Mouse (Mus musculus): ENCODE measurements around the gene Pole. TPM values are rescaled to one million over a fixed set of nuclear protein-coding genes. Genes with fewer than 3 reads are reported as not detected.

Gene Pole
- polyA plus RNA-seq, 1 experiment: 5.7 TPM

DNA sequence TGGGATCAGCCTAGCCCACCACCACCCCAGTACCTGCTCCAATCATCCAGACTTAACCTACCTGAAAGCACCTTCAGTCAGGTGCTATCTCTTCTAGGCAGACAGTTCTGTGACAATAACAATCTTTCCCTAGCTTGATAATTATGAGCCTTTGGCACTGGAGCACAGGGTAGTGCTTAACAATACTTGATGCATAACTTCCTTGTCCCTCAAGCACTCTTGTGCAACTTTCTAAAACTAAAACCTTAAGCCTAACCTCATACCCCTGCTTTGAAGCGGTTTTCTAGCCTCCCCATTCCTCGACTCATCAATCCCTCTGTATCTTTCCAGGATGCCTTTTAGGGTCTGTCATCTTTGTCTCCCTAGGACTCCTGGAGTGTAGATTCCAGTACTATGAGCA, 11.3 kb upstream of the Pole start:
- TF ChIP-seq CTCF (IDR thresholded peaks at IDR 0.05; ENCODE audit: extremely low read depth, insufficient read length, insufficient replicate concordance, low read depth, low read length) (no peak), POLR2A (IDR thresholded peaks at IDR 0.05; ENCODE audit: low read depth, low read length) (no peak)
- Histone ChIP-seq H3K27me3 (ENCODE audit: control insufficient read depth, insufficient read depth, low read length) (no peaks in the 10 kb centered on the region), H3K27ac (ENCODE audit: insufficient read depth, low read depth, low read length) (no peak overlapping the region), H3K36me3 (ENCODE audit: control insufficient read depth, insufficient read depth, low read length) (no peaks in the 10 kb centered on the region), H3K4me1 (ENCODE audit: control insufficient read depth, insufficient read depth, insufficient read length, low read length) (no peaks in the 10 kb centered on the region), H3K4me3 (ENCODE audit: low read depth, low read length) (no peak overlapping the region)
- WGBS: 70% methylated on average over 2 of the region's 2 CpGs

DNA sequence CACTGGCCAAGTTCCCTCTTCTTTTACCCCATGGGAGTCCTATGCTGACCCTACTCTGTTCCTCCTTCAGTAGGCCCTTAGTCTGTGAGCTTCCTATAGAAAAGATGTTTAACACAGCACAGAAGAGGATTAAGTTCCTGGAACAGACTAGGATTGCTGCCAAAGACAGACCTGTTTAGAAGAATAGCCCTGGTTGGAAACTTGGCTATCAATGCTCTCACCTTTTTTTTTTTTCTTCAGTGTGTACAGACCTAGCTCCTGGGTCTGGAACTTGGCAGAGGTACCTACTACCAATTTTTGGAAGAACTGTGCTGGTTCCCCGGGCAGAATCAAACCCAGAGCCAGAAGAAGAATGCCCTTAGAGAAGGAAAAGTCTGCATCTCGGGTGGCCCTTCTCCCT, 9.7 kb upstream of the Pole start:
- TF ChIP-seq CTCF (IDR thresholded peaks at IDR 0.05; ENCODE audit: extremely low read depth, insufficient read length, insufficient replicate concordance, low read depth, low read length): no peak
- TF ChIP-seq POLR2A (IDR thresholded peaks at IDR 0.05; ENCODE audit: low read depth, low read length): no peak
- Histone ChIP-seq H3K36me3 (ENCODE audit: control insufficient read depth, insufficient read depth, low read length) (no peaks in the 10 kb centered on the region), H3K4me3 (ENCODE audit: low read depth, low read length) (no peak overlapping the region), H3K27me3 (ENCODE audit: control insufficient read depth, insufficient read depth, low read length) (no peaks in the 10 kb centered on the region), H3K4me1 (ENCODE audit: control insufficient read depth, insufficient read depth, insufficient read length, low read length) (no peaks in the 10 kb centered on the region), H3K27ac (ENCODE audit: insufficient read depth, low read depth, low read length) (no peak overlapping the region)
- WGBS: 80% methylated on average over 2 of the region's 2 CpGs

- WGBS: 94% methylated on average over 1 of the region's 1 CpGs
- no peaks in the 10 kb centered on the region for H3K4me1 ChIP-seq (ENCODE audit: control insufficient read depth, insufficient read depth, insufficient read length, low read length)
- no peaks in the 10 kb centered on the region for H3K36me3 ChIP-seq (ENCODE audit: control insufficient read depth, insufficient read depth, low read length)
- H3K27me3 ChIP-seq (ENCODE audit: control insufficient read depth, insufficient read depth, low read length): no peaks in the 10 kb centered on the region
- no peak overlapping the region for H3K4me3 ChIP-seq (ENCODE audit: low read depth, low read length)
- TF ChIP-seq CTCF (IDR thresholded peaks at IDR 0.05; ENCODE audit: extremely low read depth, insufficient read length, insufficient replicate concordance, low read depth, low read length): no peak
- TF ChIP-seq POLR2A (IDR thresholded peaks at IDR 0.05; ENCODE audit: low read depth, low read length): no peak
- no peak overlapping the region for H3K27ac ChIP-seq (ENCODE audit: insufficient read depth, low read depth, low read length)
These were observed 9.2 kb upstream of the Pole start for GRCm38 (mm10) chr5:110276910-110277309.

- TF ChIP-seq POLR2A (IDR thresholded peaks at IDR 0.05; ENCODE audit: low read depth, low read length): no peak
- no peak for TF ChIP-seq CTCF (IDR thresholded peaks at IDR 0.05; ENCODE audit: extremely low read depth, insufficient read length, insufficient replicate concordance, low read depth, low read length)
- Histone ChIP-seq H3K4me3 (ENCODE audit: low read depth, low read length) (no peak overlapping the region), H3K27ac (ENCODE audit: insufficient read depth, low read depth, low read length) (no peak overlapping the region), H3K4me1 (ENCODE audit: control insufficient read depth, insufficient read depth, insufficient read length, low read length) (no peaks in the 10 kb centered on the region; the same call in 1 of the 2 replicates), H3K36me3 (ENCODE audit: control insufficient read depth, insufficient read depth, low read length) (no peaks in the 10 kb centered on the region), H3K27me3 (ENCODE audit: control insufficient read depth, insufficient read depth, low read length) (no peaks in the 10 kb centered on the region)
- 31% methylated on average over 2 of the region's 2 CpGs for WGBS
These were observed 4.1 kb upstream of the Pole start for GRCm38 (mm10) chr5:110281984-110282383.

DNA sequence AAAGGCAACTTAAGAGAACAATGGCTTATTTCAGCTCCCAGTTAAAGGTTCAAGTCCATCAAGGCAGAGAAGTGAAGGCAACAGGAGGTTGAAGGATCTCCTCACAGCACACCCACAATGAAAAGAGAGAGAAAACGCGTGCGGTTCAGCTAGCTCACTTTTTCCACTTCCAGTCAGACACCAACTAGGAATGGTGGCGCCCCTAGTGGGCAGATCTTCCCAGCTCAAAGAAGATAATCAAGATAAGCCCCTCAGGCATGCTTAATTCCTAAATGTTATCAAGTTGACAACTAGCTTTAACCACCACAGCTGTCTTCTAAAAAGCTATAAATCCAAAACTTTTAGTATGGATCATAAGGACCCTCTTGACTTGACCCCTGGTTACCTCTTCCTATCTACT, 1.6 kb upstream of the Pole start:
- H3K36me3 ChIP-seq (ENCODE audit: control insufficient read depth, insufficient read depth, low read length): no peaks in the 10 kb centered on the region
- no peaks in the 10 kb centered on the region for H3K27me3 ChIP-seq (ENCODE audit: control insufficient read depth, insufficient read depth, low read length)
- no peak overlapping the region for H3K4me3 ChIP-seq (ENCODE audit: low read depth, low read length)
- no peaks in the 10 kb centered on the region; the same call in 1 of the 2 replicates for H3K4me1 ChIP-seq (ENCODE audit: control insufficient read depth, insufficient read depth, insufficient read length, low read length)
- no peak for TF ChIP-seq POLR2A (IDR thresholded peaks at IDR 0.05; ENCODE audit: low read depth, low read length)
- peak; percentile 56; the same call in 1 of the 2 replicates for TF ChIP-seq CTCF (IDR thresholded peaks at IDR 0.05; ENCODE audit: extremely low read depth, insufficient read length, insufficient replicate concordance, low read depth, low read length)
- no peak overlapping the region for H3K27ac ChIP-seq (ENCODE audit: insufficient read depth, low read depth, low read length)
- 6% methylated on average over 4 of the region's 4 CpGs for WGBS

DNA sequence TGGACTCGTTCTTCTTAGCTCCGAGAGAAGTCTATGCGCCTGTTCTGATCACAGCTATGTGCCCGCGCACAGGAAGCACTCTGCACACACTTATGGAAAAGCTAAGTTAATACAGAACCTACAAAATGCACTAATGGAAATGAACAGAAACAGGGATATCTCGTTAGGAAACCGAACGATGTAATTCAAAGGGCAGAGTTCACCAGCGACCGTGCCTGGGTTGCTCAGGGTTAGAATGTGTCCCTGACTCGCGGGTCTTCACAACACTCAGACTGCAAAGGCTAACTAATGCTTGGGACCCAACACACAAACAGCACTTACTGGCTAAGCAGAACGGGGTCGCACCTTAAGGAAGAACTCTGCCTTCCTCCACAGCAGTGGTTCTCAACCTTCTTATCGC, 950 bp upstream of the Pole start:
- TF ChIP-seq CTCF (IDR thresholded peaks at IDR 0.05; ENCODE audit: extremely low read depth, insufficient read length, insufficient replicate concordance, low read depth, low read length) (no peak), POLR2A (IDR thresholded peaks at IDR 0.05; ENCODE audit: low read depth, low read length) (no peak)
- Histone ChIP-seq H3K4me3 (ENCODE audit: low read depth, low read length) (peak overlapping the region; percentile 97), H3K27ac (ENCODE audit: insufficient read depth, low read depth, low read length) (no peak overlapping the region), H3K36me3 (ENCODE audit: control insufficient read depth, insufficient read depth, low read length) (no peaks in the 10 kb centered on the region), H3K4me1 (ENCODE audit: control insufficient read depth, insufficient read depth, insufficient read length, low read length) (no peaks in the 10 kb centered on the region; the same call in 1 of the 2 replicates), H3K27me3 (ENCODE audit: control insufficient read depth, insufficient read depth, low read length) (no peaks in the 10 kb centered on the region)
- WGBS: 1% methylated on average over 15 of the region's 15 CpGs

- no peak overlapping the region for H3K27ac ChIP-seq (ENCODE audit: insufficient read depth, low read depth, low read length)
- H3K36me3 ChIP-seq (ENCODE audit: control insufficient read depth, insufficient read depth, low read length): no peaks in the 10 kb centered on the region; the same call in 1 of the 2 replicates
- H3K27me3 ChIP-seq (ENCODE audit: control insufficient read depth, insufficient read depth, low read length): no peaks in the 10 kb centered on the region
- peak overlapping the region; percentile 97 for H3K4me3 ChIP-seq (ENCODE audit: low read depth, low read length)
- H3K4me1 ChIP-seq (ENCODE audit: control insufficient read depth, insufficient read depth, insufficient read length, low read length): no peaks in the 10 kb centered on the region; the same call in 1 of the 2 replicates
- no peak for TF ChIP-seq POLR2A (IDR thresholded peaks at IDR 0.05; ENCODE audit: low read depth, low read length)
- no peak for TF ChIP-seq CTCF (IDR thresholded peaks at IDR 0.05; ENCODE audit: extremely low read depth, insufficient read length, insufficient replicate concordance, low read depth, low read length)
- whole genome bisulfite sequencing: under 1% methylated on average over 31 of the region's 31 CpGs
These were observed 459 bp downstream of the Pole start for GRCm38 (mm10) chr5:110286446-110287083.
